Mouse (Mus musculus) hindbrain, embryonic 14.5 days (tissue): Measurements from ENCODE around the gene Vmn2r3. TPM values are rescaled to one million over a fixed set of nuclear protein-coding genes. Genes with fewer than 3 reads are reported as not detected.
"Not testable (repeated sequence)": the region's sequence is repeated elsewhere in the genome, so short reads cannot be mapped to it uniquely, and the experiment has no call there.

Experiments used
- ATAC-seq: fragments of 200-750 bp; cut with Nextera tagmentation; 2 replicates; pipeline ENCODE4 v1.8.0; 2017; ENCODE audit warnings: moderate number of reproducible peaks, mild to moderate bottlenecking, moderate TSS enrichment, moderate library complexity; ENCODE audit not compliant: low FRiP score
- DNase-seq: peaks from one replicate; pipeline ENCODE4 v3.0.0-alpha.2; 2015; ENCODE audit warnings: low spot score
- H3K27ac ChIP-seq: fragments of 300-500 bp; sonication (generic); 2 replicates; pipeline ENCODE4 v1.5.1; 2014; ENCODE audit warnings: mild to moderate bottlenecking, moderate library complexity
- H3K27me3 ChIP-seq: fragments of 300-500 bp; sonication (generic); 2 replicates; pipeline ENCODE4 v1.6.1; 2014; ENCODE audit warnings: mild to moderate bottlenecking, low read length, mixed read lengths; ENCODE audit not compliant: control insufficient read depth, insufficient read depth
- H3K36me3 ChIP-seq: fragments of 300-500 bp; sonication (generic); replicated peaks from 2 replicates; pipeline ENCODE4 v1.6.1; 2014; ENCODE audit not compliant: control insufficient read depth, insufficient read depth
- H3K4me1 ChIP-seq: fragments of 300-500 bp; sonication (generic); replicated peaks from 2 replicates; pipeline ENCODE4 v1.6.1; 2014; ENCODE audit warnings: antibody characterized with exemption, low read length, mixed read lengths; ENCODE audit not compliant: control insufficient read depth, insufficient read depth
- H3K4me2 ChIP-seq: fragments of 300-500 bp; sonication (generic); replicated peaks from 2 replicates; pipeline ENCODE4 v1.6.1; 2014; ENCODE audit warnings: mild to moderate bottlenecking, moderate library complexity
- H3K4me3 ChIP-seq: fragments of 300-500 bp; sonication (generic); replicated peaks from 2 replicates; pipeline ENCODE4 v1.5.1; 2014; ENCODE audit warnings: mild to moderate bottlenecking, low read length
- H3K9ac ChIP-seq: fragments of 300-500 bp; sonication (generic); 2 replicates; pipeline ENCODE4 v1.6.1; 2014
- H3K9me3 ChIP-seq: fragments of 300-500 bp; sonication (generic); 2 replicates; pipeline ENCODE4 v1.6.1; 2016; ENCODE audit warnings: low read length; ENCODE audit not compliant: control insufficient read depth
- WGBS: fragments of 180-500 bp; shearing (Covaris S2); extraction: QIAGEN DNeasy Blood & Tissue Kit; methylation state at CpG from one replicate; pipeline ENCODE4 v1.1.7; 2014; 5-methylcytosine and 5-hydroxymethylcytosine counted together
- polyA plus RNA-seq: library from polyadenylated mRNA; unstranded; fragments of >200 nt; fragmentation: Nextera tagmentation; extraction: Ambion mirVana; gene quantifications from 2 replicates; pipeline ENCODE4 v1.2.1, GENCODE M21; 2014

Gene Vmn2r3
- polyA plus RNA-seq, 1 experiment from 2014 or later, result 0.04 TPM

GRCm38 (mm10) chr3:64233655-64234054 is 55.9 kb downstream of the Vmn2r3 start:
- not testable (repeated sequence) for H3K4me1 ChIP-seq, H3K27me3 ChIP-seq, ATAC-seq, H3K27ac ChIP-seq, H3K4me2 ChIP-seq, H3K9me3 ChIP-seq, H3K9ac ChIP-seq, DNase-seq, H3K4me3 ChIP-seq, H3K36me3 ChIP-seq
- WGBS, result 84% methylated on average over 8 of the region's 12 CpGs

DNA sequence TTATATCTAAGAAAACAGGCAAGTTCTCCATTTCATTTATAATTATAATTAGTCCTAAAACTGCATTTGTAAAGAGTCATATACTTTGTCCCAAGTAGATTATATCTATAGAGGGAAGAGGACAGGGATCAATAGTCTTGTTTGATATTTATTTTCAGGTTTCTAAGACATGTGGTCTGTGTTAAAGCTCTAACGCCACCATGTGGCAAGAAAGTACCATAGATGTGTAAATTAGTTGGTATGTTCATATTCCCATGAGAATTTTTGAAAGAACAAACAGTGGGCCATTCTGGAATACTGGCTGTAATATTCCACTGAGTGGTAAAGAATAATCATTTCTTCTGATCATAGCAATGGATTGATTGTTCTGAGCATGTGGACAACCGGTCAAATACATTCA is 62.3 kb downstream of the Vmn2r3 start:
- Histone ChIP-seq H3K27me3 (no peaks in the 10 kb centered on the region), H3K4me1 (no peaks in the 10 kb centered on the region), H3K4me3 (no peak overlapping the region), H3K27ac (no peak overlapping the region), H3K36me3 (no peaks in the 10 kb centered on the region), H3K9ac (no peak overlapping the region), H3K9me3 (no peaks in the 10 kb centered on the region), H3K4me2 (no peak overlapping the region)
- 55% methylated on average over 2 of the region's 2 CpGs for WGBS
- DNase-seq (no peak), ATAC-seq (no peak)

Other genes starting within 250 kb of the Vmn2r3 start
- 0.14 and 0.28 TPM in 2 replicates for gene Vmn2r1, start 208.2 kb downstream of the Vmn2r3 start, polyA plus RNA-seq
- gene Vmn2r2, start 147.8 kb downstream of the Vmn2r3 start, polyA plus RNA-seq, result 0.08 TPM in 1 of 2 replicates, not detected in the other
- not detected in 2 replicates for gene Vmn2r4, start 125.7 kb upstream of the Vmn2r3 start, polyA plus RNA-seq
- gene Vmn2r5, start 220.1 kb upstream of the Vmn2r3 start, polyA plus RNA-seq, result not detected in 2 replicates